Mouse (Mus musculus): Measurements from ENCODE around the gene Epha4.
A peak's percentile ranks its signal among the peaks of the same experiment; 100 is the strongest.

Epha4 gene

DNA sequence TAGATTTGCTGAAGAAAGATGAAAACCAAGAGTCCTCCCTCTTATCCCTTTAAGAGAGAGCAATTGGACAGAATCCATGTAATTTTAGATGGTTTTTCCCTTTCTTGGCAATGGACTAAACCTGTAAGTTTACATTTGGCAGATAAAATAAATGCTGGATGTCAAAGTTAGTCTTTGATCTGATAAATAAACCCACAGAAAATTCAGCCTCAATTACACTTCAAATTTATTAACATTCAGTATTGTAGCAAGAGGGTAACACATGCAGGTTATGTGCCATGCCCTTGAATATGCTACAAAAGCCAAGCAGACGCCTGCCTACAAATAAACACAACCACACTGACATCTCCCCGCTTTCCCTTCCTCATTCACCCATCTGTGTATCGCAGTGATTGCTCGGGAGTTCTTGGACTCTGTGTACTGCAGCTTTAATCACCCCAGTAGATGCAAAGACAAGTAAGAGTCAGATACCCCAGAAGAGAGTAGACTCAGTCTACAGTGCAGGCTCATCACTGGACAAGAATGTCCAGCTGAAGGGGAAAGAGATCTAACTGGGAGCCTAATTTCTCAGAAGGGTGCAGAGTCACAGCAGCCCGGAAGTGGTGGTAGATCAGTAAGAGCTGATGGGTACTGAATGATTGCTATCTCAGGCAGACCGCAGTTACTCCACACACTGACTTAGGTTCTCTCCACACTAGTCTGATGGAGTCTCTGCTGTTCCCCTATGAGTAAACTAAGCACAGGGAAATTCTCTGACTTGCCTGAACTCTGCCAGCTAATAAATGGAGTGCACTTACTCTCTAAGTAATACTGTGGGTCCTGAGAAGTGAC is 29.9 kb downstream of the Epha4 start:
- DNase-seq (ENCODE audit: low read depth, low spot score) = no peak

DNA sequence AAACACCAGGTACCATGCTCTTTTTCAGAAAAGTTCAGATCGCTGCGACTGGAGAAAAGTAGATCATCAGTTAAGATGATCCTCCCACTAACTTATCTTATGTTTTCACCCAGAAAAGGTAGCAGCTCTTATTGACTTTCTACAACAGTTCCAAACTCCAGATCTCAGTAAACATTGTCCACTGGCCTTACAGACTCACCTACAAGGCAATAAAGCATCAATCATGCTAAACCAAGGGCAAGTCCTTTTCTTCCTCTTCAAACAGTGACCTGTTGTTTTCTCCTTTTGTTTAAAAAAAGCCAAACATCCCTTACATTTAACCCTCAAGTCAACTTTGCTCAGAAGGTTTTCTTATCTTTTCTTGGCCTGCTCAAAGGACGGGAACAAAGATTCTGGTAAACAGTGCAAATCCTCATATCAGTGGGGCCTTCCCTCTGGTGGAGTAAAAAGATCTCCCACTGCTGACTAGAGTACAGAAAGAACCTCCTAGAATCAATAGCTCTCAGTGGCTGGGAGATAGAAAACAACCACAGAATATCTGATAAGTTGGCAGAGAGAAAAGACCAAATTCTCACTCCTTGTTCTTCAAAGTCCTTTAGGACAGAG is 39.0 kb downstream of the Epha4 start:
- no peak for DNase-seq (ENCODE audit: low read depth, low spot score)

DNA sequence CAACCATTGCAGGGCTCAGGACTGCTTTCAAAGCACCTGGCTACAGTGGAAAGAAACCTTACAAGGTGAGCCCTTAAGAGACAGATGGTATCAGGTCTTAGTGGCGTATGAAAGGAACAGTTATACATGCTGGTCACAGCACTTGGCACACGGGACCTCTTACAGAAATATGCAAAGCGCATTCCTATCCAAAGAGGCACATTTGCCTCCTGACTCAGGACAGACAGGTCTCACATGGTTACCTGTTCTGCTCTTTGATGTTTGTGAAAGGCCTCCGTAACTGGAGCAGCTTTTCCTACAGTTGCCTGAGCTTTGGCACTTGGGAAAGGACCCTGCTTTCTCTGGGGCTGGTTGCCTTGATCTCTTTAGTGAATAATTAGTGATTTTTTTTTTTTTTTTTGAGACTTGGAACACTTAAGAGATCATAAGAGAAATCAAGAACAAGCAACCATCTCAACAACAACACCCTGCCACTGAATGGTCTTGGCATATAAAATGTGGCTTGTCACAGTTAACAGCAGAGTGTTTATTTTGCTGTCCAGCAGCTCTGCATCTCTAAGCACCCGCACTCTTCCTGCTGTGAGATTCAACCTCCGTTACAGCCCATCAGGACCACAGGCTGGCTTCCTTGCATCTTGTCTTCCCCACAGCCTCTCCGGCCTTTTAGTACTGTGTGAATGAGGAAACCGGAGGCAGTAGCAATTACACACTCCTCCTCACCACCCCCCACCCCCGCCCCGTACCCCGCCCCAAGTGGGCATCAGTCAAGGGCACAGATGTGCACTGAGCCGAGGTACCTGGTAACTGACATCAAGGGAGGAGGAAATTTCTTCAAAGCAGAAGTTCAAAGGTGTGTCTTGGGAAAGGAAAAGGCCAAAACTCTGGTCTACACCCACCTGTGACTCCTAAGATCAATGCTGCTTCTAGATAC is 41.2 kb downstream of the Epha4 start:
- DNase-seq (ENCODE audit: low read depth, low spot score) = no peak

GRCm38 (mm10) chr1:77472566-77472965 is 42.3 kb downstream of the Epha4 start:
- DNase-seq (ENCODE audit: low read depth, low spot score) = peak; percentile 47

GRCm38 (mm10) chr1:77471447-77471846 is 43.4 kb downstream of the Epha4 start:
- no peak for DNase-seq (ENCODE audit: low read depth, low spot score)

GRCm38 (mm10) chr1:77471037-77471436 is 43.9 kb downstream of the Epha4 start:
- no peak for DNase-seq (ENCODE audit: low read depth, low spot score)

- DNase-seq (ENCODE audit: low read depth, low spot score) = no peak
These were observed 46.1 kb downstream of the Epha4 start for GRCm38 (mm10) chr1:77468717-77469314.

GRCm38 (mm10) chr1:77465524-77465923 is 49.4 kb downstream of the Epha4 start:
- DNase-seq (ENCODE audit: low read depth, low spot score) = no peak

- no peak for DNase-seq (ENCODE audit: low read depth, low spot score)
These were observed 50.8 kb downstream of the Epha4 start for GRCm38 (mm10) chr1:77464108-77464507.

GRCm38 (mm10) chr1:77461877-77462615 is 52.8 kb downstream of the Epha4 start:
- no peak for DNase-seq (ENCODE audit: low read depth, low spot score)

- DNase-seq (ENCODE audit: low read depth, low spot score) = no peak
These were observed 53.9 kb downstream of the Epha4 start for GRCm38 (mm10) chr1:77460831-77461629.

DNA sequence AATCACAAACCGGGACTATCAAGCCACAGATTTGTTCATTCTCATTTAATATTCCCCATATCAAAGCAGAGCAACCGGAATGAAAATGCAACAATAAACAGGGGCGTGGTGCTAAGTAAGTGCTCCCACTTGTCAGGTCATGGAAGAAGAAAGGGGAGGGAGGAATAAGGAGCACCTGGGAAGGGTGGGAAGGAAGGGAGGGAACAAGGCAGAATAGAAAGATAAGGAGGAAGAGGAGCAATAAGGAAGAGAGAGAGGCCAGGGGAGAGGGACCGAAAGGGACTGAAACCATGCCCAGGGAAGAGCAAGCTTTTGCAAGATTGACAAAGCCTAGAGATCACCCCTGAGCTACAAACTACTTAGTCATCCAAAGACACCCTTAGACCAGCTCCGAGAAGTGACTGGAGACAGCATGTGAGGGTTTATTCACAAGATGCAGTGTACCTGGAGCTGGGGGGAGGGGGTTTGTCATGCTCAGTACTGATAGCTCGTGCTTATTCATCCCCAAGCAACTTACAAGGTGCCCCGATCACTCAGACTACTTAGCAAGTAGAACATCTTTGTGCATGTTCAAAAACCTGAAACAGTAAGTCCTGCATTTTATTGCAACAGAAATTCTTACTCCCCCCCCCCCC is 56.0 kb downstream of the Epha4 start:
- no peak for DNase-seq (ENCODE audit: low read depth, low spot score)

GRCm38 (mm10) chr1:77457446-77457800 is 57.5 kb downstream of the Epha4 start:
- DNase-seq (ENCODE audit: low read depth, low spot score) = no peak

DNA sequence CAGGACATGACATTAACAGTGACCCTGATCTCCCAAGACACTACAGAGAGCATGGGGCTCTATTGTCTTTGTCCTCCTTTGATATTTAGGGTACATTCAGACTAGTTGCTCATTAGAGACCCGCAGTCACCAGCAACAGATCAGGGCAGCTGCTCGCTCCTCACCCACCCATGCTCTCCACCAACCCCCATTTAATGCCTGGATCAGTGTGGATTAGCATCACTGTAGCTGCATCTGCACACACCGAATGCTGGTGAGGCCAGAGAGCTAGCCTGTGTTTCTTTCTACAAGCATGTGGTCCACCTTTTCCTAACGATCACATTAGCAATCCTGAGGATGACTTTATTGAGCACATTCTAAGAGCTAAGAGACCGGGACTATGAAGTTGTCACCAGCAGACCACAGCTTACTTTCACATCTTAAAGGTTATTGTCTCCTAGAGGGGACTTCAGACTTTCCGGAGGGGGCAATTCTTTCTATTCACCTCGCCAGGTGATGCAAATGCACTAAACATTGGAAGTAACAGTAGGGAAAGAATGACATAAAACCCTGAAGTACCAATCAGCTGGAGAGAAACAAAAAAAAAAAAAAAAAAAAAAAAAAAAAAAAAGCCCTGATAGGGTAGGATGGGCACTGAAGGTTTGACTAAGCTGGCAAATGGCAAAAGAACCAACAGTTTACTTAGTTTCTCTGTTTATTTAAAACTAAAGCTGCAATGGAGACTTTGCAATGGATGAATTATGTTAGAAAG is 58.0 kb downstream of the Epha4 start:
- peak; percentile 72 for DNase-seq (ENCODE audit: low read depth, low spot score)

DNA sequence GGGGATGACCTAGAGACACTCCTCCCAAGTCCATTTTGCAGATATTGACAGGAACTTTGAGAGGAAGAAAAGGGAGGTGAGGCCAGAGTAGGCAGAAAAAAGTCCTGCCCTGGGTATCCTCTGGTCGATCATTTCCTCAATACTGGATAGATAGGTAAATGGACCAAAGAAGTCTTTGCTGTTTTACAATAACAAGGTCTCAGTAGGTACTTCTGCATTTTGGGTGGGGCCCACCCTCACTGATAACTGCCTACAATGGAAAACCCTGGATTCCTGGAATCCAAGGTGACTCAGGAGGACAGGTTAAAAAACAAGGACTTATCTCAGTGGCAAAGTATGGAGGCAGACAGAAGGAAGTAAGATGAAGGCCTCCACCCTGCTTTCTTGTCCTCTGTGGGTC is 61.1 kb downstream of the Epha4 start:
- peak; percentile 81 for DNase-seq (ENCODE audit: low read depth, low spot score)

DNA sequence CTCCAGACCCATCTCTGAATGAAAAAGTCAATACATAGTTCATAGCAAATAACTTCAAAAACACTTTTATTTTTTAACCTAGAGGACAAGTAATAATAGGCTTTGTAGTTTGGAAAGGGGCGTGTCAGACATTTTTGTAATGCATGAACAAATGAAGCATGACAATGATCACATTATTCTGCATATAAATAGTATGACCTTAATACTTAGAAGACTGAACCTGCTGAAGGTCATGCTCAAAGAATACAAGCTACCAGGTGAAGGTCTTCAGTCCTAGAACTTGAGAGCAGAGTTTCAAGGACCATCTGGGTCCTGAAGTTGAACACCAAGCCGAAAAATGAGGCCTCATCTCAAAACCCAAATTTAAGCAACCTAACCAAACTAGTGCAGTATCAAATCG is 62.2 kb downstream of the Epha4 start:
- DNase-seq (ENCODE audit: low read depth, low spot score) = peak; percentile 42

DNA sequence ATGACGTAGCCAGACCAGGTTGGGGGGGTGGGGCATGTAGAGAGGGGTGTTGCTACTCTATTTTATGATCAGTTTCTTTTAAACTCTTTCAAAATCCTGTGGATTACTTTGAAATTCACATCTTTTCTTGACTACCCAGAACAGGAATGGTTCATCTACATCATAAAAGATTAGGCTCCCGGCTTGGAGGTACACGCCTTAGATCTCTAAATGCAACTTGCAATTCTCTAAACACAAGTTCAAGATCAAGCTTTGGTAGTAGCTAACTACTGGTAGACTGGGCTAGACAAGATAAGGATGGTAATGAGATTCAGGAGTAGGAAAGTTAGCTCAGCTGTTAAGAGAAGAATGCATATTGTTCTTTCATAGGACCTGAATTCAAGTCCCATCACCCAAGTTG is 63.3 kb downstream of the Epha4 start:
- peak; percentile 80 for DNase-seq (ENCODE audit: low read depth, low spot score)

DNA sequence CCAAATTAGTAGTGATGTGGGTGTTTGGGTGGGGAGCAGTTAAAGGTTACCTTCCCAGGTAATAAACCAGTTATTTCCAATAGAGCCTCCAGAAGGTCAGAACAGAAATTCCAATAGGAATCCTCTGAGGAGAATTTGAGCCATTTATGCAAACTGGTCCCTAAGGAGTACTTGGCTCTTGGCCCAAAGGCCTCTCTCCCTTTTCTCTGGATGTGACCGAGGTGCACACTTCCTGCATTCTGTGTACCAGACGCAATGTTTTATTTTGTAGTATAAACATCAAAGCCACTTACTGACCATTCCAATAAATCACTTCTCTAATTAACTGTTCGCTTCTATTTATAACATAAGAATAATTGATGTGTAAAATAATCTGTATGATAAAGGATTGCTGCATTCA is 64.7 kb downstream of the Epha4 start:
- DNase-seq (ENCODE audit: low read depth, low spot score) = no peak

- DNase-seq (ENCODE audit: low read depth, low spot score) = peak; percentile 86
These were observed 67.8 kb downstream of the Epha4 start for GRCm38 (mm10) chr1:77447061-77447614.
